Mouse (Mus musculus) retina, postnatal 1 day (tissue): ENCODE measurements at regions not wholly inside any gene's neighbourhood (a gene's known extent, or its start where the extent isn't known, plus 50 kb on each side); places are given as distances from the start of the nearest gene placed in this dataset.

ENCODE experiments used
- DNase-seq: peaks from one replicate; pipeline ENCODE4 v3.0.0-alpha.2; 2012

DNA sequence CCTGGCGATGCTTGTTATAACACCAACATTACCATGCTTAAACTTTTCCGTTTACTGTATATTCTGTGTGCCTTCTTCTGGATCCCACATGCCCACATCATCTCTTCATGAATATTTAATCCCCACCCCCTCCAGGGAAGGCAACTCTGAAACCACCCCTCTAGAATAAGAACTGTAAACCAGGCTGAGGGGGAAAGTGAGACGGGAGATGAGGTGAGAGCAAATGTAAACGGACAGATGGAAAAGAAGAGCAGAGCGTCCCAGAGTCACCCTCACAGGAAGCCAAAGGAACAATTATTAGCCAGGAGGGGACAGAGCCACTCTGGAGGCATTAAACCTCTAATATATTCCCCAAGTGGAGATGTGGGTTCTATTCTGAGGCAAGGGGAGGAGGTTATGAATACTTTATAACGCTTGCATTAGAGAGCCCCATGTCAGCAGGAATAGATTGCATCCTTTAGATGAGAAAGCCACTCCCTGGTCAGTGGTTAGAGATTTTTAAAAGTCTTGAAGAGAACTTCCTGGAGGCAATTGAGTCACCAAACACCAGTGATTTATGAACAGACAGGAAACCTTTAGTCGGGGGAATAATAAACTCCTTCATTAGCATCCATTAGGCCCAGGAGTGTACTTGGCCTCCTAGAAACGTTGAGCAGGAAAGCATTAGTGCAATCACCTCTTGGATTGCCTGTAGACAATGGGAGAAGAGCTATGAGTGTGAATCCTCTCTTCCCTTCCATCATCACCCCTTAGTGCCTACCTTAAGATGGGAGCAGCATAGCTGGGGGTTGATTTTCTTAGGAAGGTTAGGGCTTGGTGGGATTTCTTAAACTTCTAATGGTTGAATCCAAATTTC, 220.1 kb downstream of the Elavl2 start:
- DNase-seq = peak; percentile 9

DNA sequence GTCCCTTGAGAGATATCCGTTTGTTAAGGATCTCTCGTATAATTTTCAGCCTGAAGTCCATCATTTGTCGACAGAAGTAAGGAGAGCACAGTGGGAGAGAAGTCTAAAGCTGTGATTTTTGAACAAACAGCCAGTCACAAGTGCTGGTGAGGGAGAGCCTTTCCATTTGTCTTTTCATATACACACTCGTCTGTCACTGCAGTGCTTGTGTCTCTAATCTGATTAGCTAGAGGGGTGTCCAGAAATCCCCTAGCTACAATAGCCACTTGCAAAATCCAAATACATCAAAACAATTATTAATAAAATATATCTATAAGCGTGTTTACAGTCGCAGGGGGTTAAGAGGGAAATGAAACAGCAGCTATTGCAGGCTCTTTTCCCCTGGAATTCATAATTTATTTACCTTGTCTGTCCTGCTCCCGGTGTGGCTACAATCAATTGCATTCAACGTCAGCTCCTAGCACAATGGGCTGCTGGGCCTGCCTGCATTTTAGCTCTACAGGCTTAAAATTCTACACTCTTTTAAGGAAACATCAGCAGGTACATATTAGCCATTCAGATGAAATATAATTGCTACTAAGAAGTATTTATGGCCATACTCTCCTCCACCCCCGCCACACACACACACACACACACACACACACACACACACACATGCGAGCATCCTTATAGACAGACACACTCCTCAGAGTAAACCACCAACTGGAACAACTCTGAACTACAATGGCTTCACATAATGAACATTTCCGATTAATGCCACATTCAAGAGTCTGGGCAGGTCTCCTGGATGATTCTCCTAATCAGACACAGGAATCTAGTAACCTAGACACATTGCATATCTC, 236.1 kb downstream of the Elavl2 start:
- DNase-seq = peak; percentile 6

GRCm38 (mm10) chr4:91157047-91157446, 243.5 kb downstream of the Elavl2 start:
- no peak for DNase-seq

- no peak for DNase-seq
Measured at GRCm38 (mm10) chr4:91144666-91145065, 255.9 kb downstream of the Elavl2 start.

DNA sequence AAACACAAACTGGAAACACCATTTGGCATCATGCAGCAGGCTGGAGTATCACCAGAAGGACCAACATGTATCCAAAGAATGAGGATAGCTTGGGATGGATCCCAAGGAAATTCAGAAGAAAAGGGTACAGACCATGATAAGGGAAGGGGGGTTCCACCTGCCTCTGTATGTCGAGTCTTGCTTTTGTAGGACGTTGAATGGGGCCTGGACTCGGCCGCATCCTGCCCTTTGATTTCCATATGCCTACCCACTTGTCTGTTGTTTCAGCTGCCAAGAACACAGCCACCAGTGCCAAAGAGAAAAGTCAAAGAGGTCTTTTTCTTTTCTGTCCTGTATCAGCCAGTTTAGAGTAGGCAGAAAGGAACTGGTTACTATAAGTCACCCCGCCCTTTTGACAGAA, 256.7 kb downstream of the Elavl2 start:
- no peak for DNase-seq

GRCm38 (mm10) chr4:91135327-91135726, 265.3 kb downstream of the Elavl2 start:
- no peak for DNase-seq

GRCm38 (mm10) chr4:91132266-91132665, 268.3 kb downstream of the Elavl2 start:
- no peak for DNase-seq

DNA sequence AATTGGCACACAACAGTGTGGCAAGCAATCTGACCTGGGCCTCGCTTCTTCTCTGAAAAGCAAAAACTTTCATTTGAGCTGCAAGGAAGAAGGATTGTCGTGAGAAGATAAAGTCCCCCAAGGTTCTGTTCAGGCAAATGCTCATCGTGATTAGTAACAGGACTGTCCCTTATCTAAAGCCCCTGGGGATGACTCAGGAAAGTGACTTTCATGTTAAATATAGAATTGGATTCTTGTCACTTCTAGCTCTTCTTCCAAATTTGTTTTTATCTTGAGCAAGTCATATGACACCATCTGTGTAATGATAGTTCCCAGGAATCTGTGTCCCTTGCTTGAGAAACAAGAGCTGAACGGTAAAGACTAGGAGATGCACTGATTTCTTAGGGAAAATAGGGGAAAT, 280.3 kb downstream of the Elavl2 start:
- DNase-seq = no peak

DNA sequence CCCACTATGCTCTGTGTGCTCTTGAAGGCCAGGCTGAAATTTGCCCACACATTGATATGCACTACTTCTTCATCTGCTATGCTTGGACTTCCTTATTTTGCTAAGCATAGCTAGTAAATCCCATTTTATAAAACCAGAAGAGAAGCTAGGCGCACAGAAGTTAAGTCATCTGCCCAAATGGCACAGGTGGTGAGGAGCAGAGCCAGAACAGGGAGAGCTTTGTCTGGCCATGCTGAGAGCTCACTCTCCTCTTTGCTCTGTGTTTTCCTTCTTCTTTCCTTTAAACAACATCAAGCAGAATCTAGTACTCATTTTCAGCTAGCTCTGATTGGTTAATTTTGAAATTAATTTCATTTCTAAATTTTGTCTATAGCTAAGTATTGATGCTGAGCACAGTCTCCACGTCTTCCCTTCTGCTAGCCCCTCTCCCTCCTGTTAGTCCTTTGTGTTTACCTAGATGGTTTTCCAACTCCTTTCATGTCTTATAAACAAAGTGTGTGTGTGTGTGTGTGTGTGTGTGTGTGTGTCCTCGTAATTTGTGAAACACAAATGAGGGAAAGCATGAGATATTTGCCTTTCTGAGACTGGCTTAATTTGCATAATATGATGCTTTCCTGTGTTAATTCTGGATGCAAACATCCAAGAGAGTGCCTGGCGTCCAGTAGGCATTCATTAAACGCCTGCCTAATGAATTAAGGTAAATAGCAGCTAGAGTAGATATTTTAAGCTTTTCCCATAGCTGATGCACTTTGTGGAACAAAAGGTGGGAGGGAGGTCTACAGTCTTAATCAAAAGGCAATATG, 283.6 kb downstream of the Elavl2 start:
- no peak for DNase-seq

- DNase-seq = no peak
Measured at GRCm38 (mm10) chr4:91111684-91112681, 288.6 kb downstream of the Elavl2 start.

DNA sequence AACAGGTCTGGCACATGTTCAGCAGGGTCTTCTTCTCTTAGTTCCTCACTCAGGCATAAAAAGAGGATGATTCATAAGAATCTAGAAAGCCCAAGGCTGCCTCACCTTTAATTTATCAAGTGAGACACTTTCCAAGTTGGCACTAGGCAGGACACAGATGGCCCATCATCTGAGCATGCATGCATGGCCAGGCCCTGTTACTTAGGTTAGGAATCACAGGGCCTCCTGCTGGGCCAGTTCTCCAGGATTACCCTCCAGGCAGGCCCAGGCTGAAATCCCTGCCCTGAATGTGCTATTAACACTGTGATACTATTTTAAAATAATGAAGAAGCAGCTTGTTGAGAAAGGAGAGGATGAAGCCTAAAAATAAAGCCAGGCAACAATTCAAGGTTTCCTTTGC, 304.5 kb downstream of the Elavl2 start:
- DNase-seq = peak; percentile 41

GRCm38 (mm10) chr4:91094382-91094781, 306.2 kb downstream of the Elavl2 start:
- DNase-seq = no peak

GRCm38 (mm10) chr4:91093885-91094284, 306.7 kb downstream of the Elavl2 start:
- DNase-seq = no peak

- peak; percentile 70 for DNase-seq
Measured at GRCm38 (mm10) chr4:91092323-91092722, 308.3 kb downstream of the Elavl2 start.

- DNase-seq = no peak
Measured at GRCm38 (mm10) chr4:91091910-91092309, 308.7 kb downstream of the Elavl2 start.

GRCm38 (mm10) chr4:91083950-91084349, 316.6 kb downstream of the Elavl2 start:
- peak; percentile 27 for DNase-seq

- DNase-seq = no peak
Measured at GRCm38 (mm10) chr4:91081447-91081846, 319.1 kb downstream of the Elavl2 start.

DNA sequence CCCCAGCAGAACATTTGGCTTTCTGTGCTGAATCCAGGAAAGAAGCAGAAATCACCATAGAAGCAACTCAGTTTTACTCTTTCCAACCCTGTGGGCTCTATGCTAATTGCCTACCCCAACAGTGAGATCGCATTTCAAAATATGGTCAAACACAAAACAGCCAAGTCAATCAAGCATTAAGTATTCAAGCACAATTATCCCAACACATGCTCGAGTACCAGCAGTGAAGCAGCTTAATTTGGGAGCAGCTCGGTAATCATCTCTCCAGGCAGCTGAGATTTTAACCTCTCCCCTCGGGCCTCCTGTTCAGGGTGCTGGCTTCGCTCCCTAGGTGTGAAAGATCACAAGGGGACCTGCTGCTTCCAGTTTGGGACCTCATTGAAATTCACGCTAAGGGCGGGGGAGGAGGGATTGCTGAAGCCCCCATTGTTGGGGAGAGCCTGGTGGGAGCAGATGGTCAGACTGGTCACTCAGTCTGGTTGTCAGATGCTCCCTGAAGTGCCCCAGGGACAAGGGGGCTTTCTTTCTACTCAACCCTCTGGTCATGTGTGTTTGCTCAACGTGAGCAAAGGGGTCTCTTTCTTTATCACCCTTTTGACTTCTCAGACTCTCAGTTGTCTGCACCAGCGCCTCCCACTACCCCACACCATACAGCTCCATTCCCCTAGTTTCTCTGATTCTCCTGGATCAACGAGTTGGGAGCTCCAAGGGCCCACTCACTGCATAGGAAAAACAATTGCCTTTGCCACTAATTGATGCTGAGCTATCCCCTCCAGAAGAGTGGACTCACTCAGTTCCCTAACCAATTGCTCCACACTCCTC, 319.8 kb downstream of the Elavl2 start:
- DNase-seq = peak; percentile 90

DNA sequence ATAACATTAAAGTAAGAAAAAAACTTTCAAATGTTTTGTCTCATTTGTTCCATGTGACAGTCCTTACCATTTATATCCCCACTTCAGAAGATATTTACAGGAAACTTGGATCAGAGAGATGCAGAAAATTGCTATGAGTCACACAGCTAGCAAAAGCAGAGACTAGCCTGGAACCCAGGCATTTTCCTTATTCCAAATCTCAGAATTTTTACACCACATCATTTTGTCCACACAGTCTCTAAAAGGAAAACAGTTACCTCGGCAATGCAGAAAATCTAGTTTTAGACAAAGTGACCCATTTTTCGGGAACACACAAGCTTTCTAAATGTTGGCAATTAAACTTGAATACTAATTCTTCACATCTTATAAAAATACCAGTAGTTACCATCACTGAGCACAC, 329.3 kb downstream of the Elavl2 start:
- no peak for DNase-seq

DNA sequence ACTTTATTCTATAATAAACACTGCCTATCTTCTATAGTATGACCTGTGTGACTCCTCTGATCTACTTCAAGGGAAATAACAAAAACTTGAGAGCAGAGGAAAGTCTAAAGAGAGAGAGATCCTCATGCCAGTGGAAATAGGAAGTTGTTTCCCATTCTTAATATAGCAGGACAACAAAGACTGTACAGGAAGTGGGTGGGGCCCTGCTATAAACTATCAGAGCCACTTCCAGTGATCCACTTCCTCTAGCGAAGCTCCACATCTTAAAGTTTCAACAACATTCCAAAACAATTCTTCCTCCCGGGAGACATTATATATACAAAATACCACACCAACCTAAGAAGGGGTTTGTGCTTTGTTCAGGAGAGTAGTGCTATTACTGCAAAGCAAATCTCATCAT, 339.7 kb downstream of the Elavl2 start:
- DNase-seq = no peak

GRCm38 (mm10) chr4:91051913-91052312, 348.7 kb downstream of the Elavl2 start:
- no peak for DNase-seq
